25 mouse cellular contexts compared by ENCODE assay signal in genomic region chr10:68236956-68237455, GRCm38 (mm10). TPM values are rescaled to one million over a fixed set of nuclear protein-coding genes. Genes with fewer than 3 reads are reported as not detected.
DNase-seq lines count a peak whose midpoint lies in the region; ATAC-seq and TF ChIP-seq lines count a peak whose summit lies in the region.
"Had no signal": no experiment of that assay in that cellular context is flagged by ENCODE, and none has a peak within 500 bp of the region (broad histone marks: within the 10 kb centered on the region; RNA-seq: fewer than 3 reads in every experiment).

No protein-coding gene starts in this region.

- H3K4me1 ChIP-seq in kidney, embryonic 16.5 days (ENCODE audit: insufficient read depth, low read length), result peaks cover 35% of the 10 kb centered on the region
- peaks cover 10% of the 10 kb centered on the region; the same call in 1 of the 2 replicates for H3K4me1 ChIP-seq in lung, postnatal 0 days (ENCODE audit: insufficient read depth, low read depth, low read length)
- no peaks in the 10 kb centered on the region; the same call in 1 of the 2 replicates for H3K4me1 ChIP-seq in intestine, postnatal 0 days (replicated peaks; ENCODE audit: control insufficient read depth, insufficient read depth, low read length)
- H3K4me1 ChIP-seq in forebrain, embryonic 12.5 days, result peaks cover 6% of the 10 kb centered on the region; the same call in 1 of the 2 replicates

- TF ChIP-seq EP300 in lung, postnatal 0 days (IDR thresholded peaks at IDR 0.05), result no peak

- H3K36me3 ChIP-seq in kidney, embryonic 16.5 days (ENCODE audit: insufficient read depth, low read length), result peaks cover 29% of the 10 kb centered on the region
- H3K36me3 ChIP-seq in lung, postnatal 0 days (ENCODE audit: insufficient read depth, low read length), result no peaks in the 10 kb centered on the region
- peaks cover 11% of the 10 kb centered on the region; the same call in 1 of the 2 replicates for H3K36me3 ChIP-seq in intestine, postnatal 0 days (ENCODE audit: control insufficient read depth, insufficient read depth)
- peaks cover 5% of the 10 kb centered on the region; the same call in 1 of the 2 replicates for H3K36me3 ChIP-seq in forebrain, embryonic 12.5 days (replicated peaks)

- H3K9me3 ChIP-seq in kidney, embryonic 16.5 days (ENCODE audit: low read length), result no peaks in the 10 kb centered on the region
- H3K9me3 ChIP-seq in lung, postnatal 0 days (ENCODE audit: low read length), result no peaks in the 10 kb centered on the region
- no peaks in the 10 kb centered on the region for H3K9me3 ChIP-seq in intestine, postnatal 0 days (ENCODE audit: control insufficient read depth)
- no peaks in the 10 kb centered on the region for H3K9me3 ChIP-seq in forebrain, embryonic 12.5 days
- H3K9me3 ChIP-seq: forebrain, embryonic 15.5 days; heart, embryonic 10.5 days; heart, embryonic 15.5 days; limb, embryonic 13.5 days; neural tube, embryonic 15.5 days had no signal

- H3K27ac ChIP-seq in kidney, embryonic 16.5 days (ENCODE audit: low read length), result peak overlapping the region; percentile 71
- 0 out of 2 replicates have a peak overlapping the region, but pooled peaks have one; percentile 16 for H3K27ac ChIP-seq in lung, postnatal 0 days (ENCODE audit: low read length)
- H3K27ac ChIP-seq in intestine, postnatal 0 days (ENCODE audit: low read depth, low read length), result no peak overlapping the region
- H3K27ac ChIP-seq in forebrain, embryonic 12.5 days, result no peak overlapping the region
- H3K27ac ChIP-seq: forebrain, embryonic 15.5 days; heart, embryonic 10.5 days; heart, embryonic 15.5 days; limb, embryonic 13.5 days; macrophage; neural tube, embryonic 15.5 days had no signal

- WGBS in kidney, embryonic 16.5 days, result 75% methylated on average over 14 of the region's 14 CpGs
- 63% methylated on average over 14 of the region's 14 CpGs for WGBS in lung, postnatal 0 days
- 70% methylated on average over 14 of the region's 14 CpGs for WGBS in intestine, postnatal 0 days
- WGBS in forebrain, embryonic 12.5 days, result 86% methylated on average over 14 of the region's 14 CpGs

- no peaks in the 10 kb centered on the region for H3K27me3 ChIP-seq in kidney, embryonic 16.5 days (ENCODE audit: insufficient read depth, low read length)
- H3K27me3 ChIP-seq in lung, postnatal 0 days (replicated peaks; ENCODE audit: insufficient read depth, low read length), result no peaks in the 10 kb centered on the region
- no peaks in the 10 kb centered on the region for H3K27me3 ChIP-seq in intestine, postnatal 0 days (replicated peaks; ENCODE audit: control insufficient read depth, insufficient read depth, low read length)
- H3K27me3 ChIP-seq in forebrain, embryonic 12.5 days, result no peaks in the 10 kb centered on the region
- H3K27me3 ChIP-seq: forebrain, embryonic 15.5 days; heart, embryonic 15.5 days; limb, embryonic 13.5 days; neural tube, embryonic 15.5 days had no signal

- no peak overlapping the region for H3K4me3 ChIP-seq in kidney, embryonic 16.5 days (ENCODE audit: low read length)
- H3K4me3 ChIP-seq in lung, postnatal 0 days (ENCODE audit: low read depth, low read length), result no peak overlapping the region
- no peak overlapping the region for H3K4me3 ChIP-seq in intestine, postnatal 0 days (ENCODE audit: low read depth, low read length)
- H3K4me3 ChIP-seq in forebrain, embryonic 12.5 days (replicated peaks), result no peak overlapping the region
- H3K4me3 ChIP-seq: forebrain, embryonic 15.5 days; heart, embryonic 10.5 days; heart, embryonic 15.5 days; limb, embryonic 13.5 days; neural tube, embryonic 15.5 days had no signal

- ATAC-seq in kidney, embryonic 16.5 days (ENCODE audit: low FRiP score, low TSS enrichment), result no peak
- ATAC-seq in lung, postnatal 0 days, result no peak
- ATAC-seq in intestine, postnatal 0 days, result no peak; the same call in 1 of the 2 replicates
- ATAC-seq in forebrain, embryonic 12.5 days (ENCODE audit: low FRiP score), result no peak
- ATAC-seq: CD4-positive, CD25-positive, alpha-beta regulatory T cell, adult 4 months; forebrain, embryonic 15.5 days; hindbrain, embryonic 16.5 days had no signal

- no peak overlapping the region for H3K4me2 ChIP-seq in kidney, embryonic 16.5 days (replicated peaks; ENCODE audit: low read depth, low read length)
- H3K4me2 ChIP-seq in lung, postnatal 0 days (replicated peaks; ENCODE audit: low read depth, low read length), result no peak overlapping the region; the same call in 1 of the 2 replicates
- H3K4me2 ChIP-seq in intestine, postnatal 0 days (replicated peaks; ENCODE audit: low read depth), result peak overlapping the region; percentile 39
- H3K4me2 ChIP-seq in forebrain, embryonic 12.5 days, result no peak overlapping the region
- H3K4me2 ChIP-seq: forebrain, embryonic 15.5 days; heart, embryonic 15.5 days; limb, embryonic 13.5 days; liver, embryonic 11.5 days; neural tube, embryonic 15.5 days had no signal

- no peak overlapping the region; the same call in 1 of the 2 replicates for H3K9ac ChIP-seq in kidney, embryonic 16.5 days (replicated peaks; ENCODE audit: low read length)
- H3K9ac ChIP-seq in lung, postnatal 0 days (replicated peaks; ENCODE audit: low read depth), result no peak overlapping the region
- H3K9ac ChIP-seq in intestine, postnatal 0 days (ENCODE audit: low read depth, low read length), result no peak overlapping the region
- no peak overlapping the region for H3K9ac ChIP-seq in forebrain, embryonic 12.5 days
- H3K9ac ChIP-seq: forebrain, embryonic 15.5 days; heart, embryonic 15.5 days; limb, embryonic 13.5 days; neural tube, embryonic 15.5 days had no signal

- no peak for DNase-seq in kidney, postnatal 36 days
- peak; percentile 12 for DNase-seq in lung, postnatal 0 days (ENCODE audit: low spot score)
- no peak for DNase-seq in lung, postnatal 25 days (ENCODE audit: low spot score)
- no peak for DNase-seq in right cerebral cortex, postnatal 14 days
- DNase-seq: adrenal gland, adult 8-10 months; cerebellum, adult 8-10 months; cerebellum, postnatal 25 days; gastrocnemius, postnatal 25 days; kidney, adult 11 months; kidney, postnatal 10 days; midbrain, embryonic 14.5 days; right cerebral cortex, postnatal 4 days; thymus, postnatal 25 days had no signal

- no peak for TF ChIP-seq CTCF in lung, postnatal 0 days (IDR thresholded peaks at IDR 0.05)
- no peak for TF ChIP-seq CTCF in intestine, postnatal 0 days (IDR thresholded peaks at IDR 0.05; ENCODE audit: low read depth)

RNA-seq across cellular contexts. Expression of gene Arid5b, which starts 41.5 kb away (rescaled TPM):
- 34.0 and 41.4 TPM in 2 replicates for polyA plus RNA-seq in kidney, embryonic 16.5 days (2015; fragmentation: Nextera tagmentation; extraction: Ambion mirVana)
- polyA plus RNA-seq in lung, postnatal 0 days (2015; fragmentation: Nextera tagmentation; extraction: Ambion mirVana), result 42.8 and 50.8 TPM in 2 replicates
- 15.1 and 17.8 TPM in 2 replicates for polyA plus RNA-seq in intestine, postnatal 0 days (2015; fragmentation: Nextera tagmentation; extraction: Ambion mirVana)
- polyA plus RNA-seq in forebrain, embryonic 12.5 days (2016; fragmentation: Nextera tagmentation; extraction: Ambion mirVana), result 16.5 and 17.1 TPM in 2 replicates

Comparison
In these comparisons a context has a peak if more than half of its experiments do, and no peak if none do; other contexts are left out.
1. H3K27ac ChIP-seq: peak in kidney, embryonic 16.5 days (single experiment) and lung, postnatal 0 days (single experiment); none in intestine, postnatal 0 days (single experiment) and forebrain, embryonic 12.5 days (single experiment).